Mouse (Mus musculus): ENCODE results near the gene Prrt4. TPM values are rescaled to one million over a fixed set of nuclear protein-coding genes. Genes with fewer than 3 reads are reported as not detected.

Gene Prrt4
- under 1 TPM; 0.22 to 0.34 TPM for polyA plus RNA-seq (2017; shearing (Covaris generic))

DNA sequence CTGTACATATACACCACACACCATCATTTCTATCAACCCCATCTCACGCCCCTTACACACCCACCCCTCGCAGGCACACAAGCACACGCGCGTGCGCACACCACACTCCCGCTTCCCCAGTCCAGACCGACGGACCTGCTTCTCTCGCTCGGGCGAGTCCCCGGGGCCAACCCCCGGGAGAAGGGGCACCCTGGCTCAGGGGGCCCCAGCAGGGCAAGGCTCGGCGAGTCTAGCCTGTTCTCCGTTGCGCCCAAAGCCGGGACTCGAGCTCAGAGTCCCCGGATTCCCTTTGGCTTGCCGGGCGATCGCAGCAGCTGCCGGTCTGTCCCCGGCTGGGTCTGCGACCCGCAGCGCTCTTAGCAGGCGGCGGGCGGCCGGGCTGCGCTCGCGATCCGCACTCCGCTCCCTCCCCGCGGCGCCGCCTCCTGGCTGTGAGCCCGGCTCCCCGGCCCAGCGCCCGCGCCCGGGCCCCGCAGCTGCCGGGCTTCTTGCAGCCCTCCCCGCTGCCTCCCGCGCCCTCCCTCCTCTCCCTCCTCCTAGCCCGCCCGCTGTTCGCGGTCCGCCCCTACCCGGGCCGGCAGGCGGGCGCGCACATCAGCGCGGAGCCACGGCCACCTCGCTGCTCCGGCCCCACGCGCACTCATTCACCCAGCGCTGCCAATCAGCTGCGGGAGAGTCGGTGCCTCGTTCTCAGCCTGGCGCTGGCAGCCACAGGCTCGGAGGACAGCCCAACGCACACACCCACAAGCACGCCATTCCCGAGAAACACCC lies at the start of gene Prrt4:
Prrt4 (minus strand) TSS at position 697 of the 771 bp plus-strand sequence.

DNA sequence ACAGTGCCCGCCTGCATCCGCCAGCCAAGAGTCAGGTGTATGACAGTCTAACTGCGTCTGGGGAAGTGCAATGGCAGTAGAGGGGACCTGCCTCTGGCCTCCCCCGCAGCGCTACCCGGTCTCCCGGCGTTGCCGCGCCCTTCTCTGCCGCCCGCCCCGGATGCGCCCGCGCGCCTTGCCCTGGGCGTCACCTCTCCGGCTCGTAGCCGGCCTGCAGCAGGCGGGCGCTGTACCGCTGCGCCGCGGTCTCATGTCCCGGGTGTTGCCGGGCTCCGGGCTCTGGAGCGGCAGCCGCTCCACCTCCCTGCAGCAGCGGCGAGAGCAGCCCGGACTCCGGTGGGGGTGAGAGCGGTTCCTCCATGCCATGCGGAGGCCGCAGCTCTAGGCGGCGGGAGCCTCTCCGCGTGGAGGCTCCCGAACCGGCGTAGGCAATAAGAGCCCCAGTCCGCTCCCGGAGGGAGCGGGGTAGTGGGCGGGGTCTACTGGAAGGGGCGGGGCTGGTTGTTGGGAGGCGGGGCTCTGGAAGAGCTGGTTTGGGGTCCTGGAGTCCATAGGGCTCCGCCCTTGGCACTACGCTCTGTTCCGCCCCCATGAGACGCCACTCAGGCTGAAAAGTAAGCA lies 36.6 kb upstream of the Prrt4 start, which contains the start of gene Impdh1:
Impdh1 (minus strand) TSS at position 484 of the 621 bp plus-strand sequence.

DNA sequence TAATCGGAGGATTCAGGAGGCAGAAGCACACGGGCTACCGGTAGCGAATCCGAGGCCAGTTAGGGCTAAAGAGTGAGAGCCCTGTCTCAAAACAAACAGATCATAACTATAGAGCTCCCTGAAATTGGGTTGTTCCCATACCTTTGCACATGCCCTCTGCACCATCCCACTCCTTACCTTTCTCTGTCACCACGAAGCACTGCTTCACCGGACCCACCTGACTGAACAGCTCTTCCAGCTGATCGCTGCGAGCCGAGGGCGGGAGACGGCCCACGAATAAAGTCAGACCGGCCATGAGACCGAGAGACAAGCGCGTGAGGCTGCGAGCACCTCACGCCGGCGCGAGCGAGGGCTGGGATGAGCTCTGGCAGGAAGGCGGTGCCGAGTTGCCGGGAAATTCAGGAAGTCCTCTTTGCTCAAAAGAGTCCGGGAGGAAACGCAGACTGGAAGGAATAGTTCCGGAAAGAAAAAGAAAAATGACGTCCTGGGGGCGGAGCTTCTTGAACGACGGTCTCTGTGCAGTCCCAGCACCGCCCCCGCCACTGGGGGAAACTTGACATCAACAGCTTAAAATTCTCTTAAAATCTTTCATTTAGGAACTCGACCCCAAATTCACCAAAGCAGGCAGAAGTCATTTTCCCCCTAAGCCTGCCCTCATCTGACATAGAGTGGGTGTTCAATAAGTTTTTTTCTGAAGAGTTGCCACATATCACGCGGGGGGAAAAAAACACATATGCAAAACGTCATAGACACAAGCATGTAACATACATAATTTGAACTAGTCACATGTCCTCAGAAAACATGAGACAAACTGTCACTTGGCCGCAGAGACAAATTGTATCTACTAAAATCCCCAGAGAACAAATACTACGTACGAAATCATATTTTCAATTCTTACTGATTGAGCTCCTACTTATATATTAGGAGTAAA lies 14.8 kb downstream of the Prrt4 start, which contains the start of gene Rbm28:
Rbm28 (minus strand) TSS at position 693 of the 931 bp plus-strand sequence.

Other genes starting within 250 kb of the Prrt4 start
- gene Lep, start 119.4 kb downstream of the Prrt4 start, polyA plus RNA-seq (2017; shearing (Covaris generic)) = 1 to 10 TPM in 1 of 2 experiments, under 1 TPM in 1; 0.16 to 2.7 TPM
- 10 to 100 TPM; 57.4 to 62.9 TPM for gene Rbm28, start 14.6 kb downstream of the Prrt4 start, polyA plus RNA-seq (2017; shearing (Covaris generic))
- 100 to 1,000 TPM in 1 of 2 experiments, 10 to 100 TPM in 1; 68.5 to 112 TPM for gene Impdh1, start 36.8 kb upstream of the Prrt4 start, polyA plus RNA-seq (2017; shearing (Covaris generic))
- gene Hilpda, start 92.9 kb upstream of the Prrt4 start, polyA plus RNA-seq (2017; shearing (Covaris generic)) = 10 to 100 TPM; 30.8 to 33.0 TPM
- gene Fam71f2, start 100.0 kb upstream of the Prrt4 start, polyA plus RNA-seq (2017; shearing (Covaris generic)) = 1 to 10 TPM in 1 of 2 experiments, not detected in 1; 2.7 TPM
- gene Fam71f1, start 139.6 kb upstream of the Prrt4 start, polyA plus RNA-seq (2017; shearing (Covaris generic)) = not detected
- gene Calu, start 168.5 kb upstream of the Prrt4 start, polyA plus RNA-seq (2017; shearing (Covaris generic)) = 100 to 1,000 TPM in 1 of 2 experiments, 10 to 100 TPM in 1; 83.5 to 120 TPM
- 1 to 10 TPM in 1 of 2 experiments, under 1 TPM in 1; 0.10 to 1.1 TPM for gene Opn1sw, start 208.9 kb upstream of the Prrt4 start, polyA plus RNA-seq (2017; shearing (Covaris generic))
- 1 to 10 TPM; 2.0 to 5.2 TPM for gene Ccdc136, start 216.7 kb upstream of the Prrt4 start, polyA plus RNA-seq (2017; shearing (Covaris generic))

Measured in inflammation-experienced regulatory T-cells (primary cell).